9 mouse cellular contexts compared by ENCODE assay signal in the genomic region with DNA sequence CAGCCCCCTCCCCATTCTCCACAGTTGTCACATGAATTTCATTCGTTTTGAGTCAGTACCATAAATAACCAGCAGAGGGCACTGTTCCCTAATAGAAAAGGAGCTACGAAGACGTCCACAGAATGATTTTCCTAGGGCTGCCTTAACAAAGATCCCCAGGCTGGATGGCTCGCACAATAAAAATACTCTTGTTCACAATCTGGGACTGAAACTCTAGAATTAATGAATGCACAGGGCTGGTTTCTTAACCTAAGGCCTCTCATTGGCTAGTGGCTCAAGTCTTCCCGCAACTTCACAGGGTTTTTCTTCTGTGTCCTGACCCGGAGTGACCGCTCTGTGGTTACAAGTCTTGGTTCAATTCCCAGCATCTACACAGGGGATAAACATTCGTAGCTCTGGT. TPM values are rescaled to one million over a fixed set of nuclear protein-coding genes. Genes with fewer than 3 reads are reported as not detected.
DNase-seq lines count a peak whose midpoint lies in the region; ATAC-seq and TF ChIP-seq lines count a peak whose summit lies in the region.
"Had no signal": no experiment of that assay in that cellular context is flagged by ENCODE, and none has a peak within 500 bp of the region (broad histone marks: within the 10 kb centered on the region; RNA-seq: fewer than 3 reads in every experiment).

No protein-coding gene starts in this region.

- 37% methylated on average over 8 of the region's 8 CpGs for WGBS in bone marrow, adult 2 months
- WGBS in midbrain, embryonic 12.5 days: 42% methylated on average over 8 of the region's 8 CpGs

- H3K4me1 ChIP-seq in bone marrow, adult 2 months (ENCODE audit: control insufficient read depth, insufficient read depth, low read length): peaks cover 9% of the 10 kb centered on the region
- H3K4me1 ChIP-seq in midbrain, embryonic 12.5 days: no peaks in the 10 kb centered on the region

- H3K9ac ChIP-seq in midbrain, embryonic 12.5 days (replicated peaks): no peak overlapping the region; the same call in 1 of the 2 replicates
- H3K9ac ChIP-seq: stomach, embryonic 15.5 days had no signal

- no peak overlapping the region for H3K4me2 ChIP-seq in midbrain, embryonic 12.5 days (replicated peaks)
- H3K4me2 ChIP-seq: stomach, embryonic 15.5 days had no signal

- H3K9me3 ChIP-seq in midbrain, embryonic 12.5 days: no peaks in the 10 kb centered on the region
- H3K9me3 ChIP-seq: stomach, embryonic 15.5 days had no signal

- no peak for TF ChIP-seq POLR2A in bone marrow, adult 2 months (IDR thresholded peaks at IDR 0.05; ENCODE audit: borderline replicate concordance, control insufficient read depth, low read depth, low read length)

- DNase-seq in gastrocnemius, postnatal 10 days: peak; percentile 38
- DNase-seq in gastrocnemius, postnatal 14 days: no peak
- peak; percentile 73 for DNase-seq in 416B (ENCODE audit: low read depth)
- peak; percentile 75 for DNase-seq in kidney, postnatal 14 days
- DNase-seq in thymus, postnatal 14 days: peak; percentile 78

- H3K36me3 ChIP-seq in midbrain, embryonic 12.5 days: no peaks in the 10 kb centered on the region
- H3K36me3 ChIP-seq: stomach, embryonic 15.5 days had no signal

- H3K4me3 ChIP-seq in bone marrow, adult 2 months (replicated peaks; ENCODE audit: control insufficient read depth, low read depth, low read length): no peak overlapping the region
- H3K4me3 ChIP-seq in midbrain, embryonic 12.5 days: no peak overlapping the region
- H3K4me3 ChIP-seq: stomach, embryonic 15.5 days had no signal

- H3K27ac ChIP-seq in bone marrow, adult 2 months (ENCODE audit: control insufficient read depth, insufficient read depth, low read depth, low read length, poor library complexity): no peak overlapping the region
- no peak overlapping the region for H3K27ac ChIP-seq in midbrain, embryonic 12.5 days (replicated peaks)
- H3K27ac ChIP-seq: stomach, embryonic 15.5 days had no signal

- intact Hi-C loops in gastrocnemius, postnatal 14 days (cut with DNase I; ENCODE audit: low total_unique reads): loop anchor here (10.0 kb wide), 1 partner anchor 146 kb away; no protein-coding TSS in a partner anchor

- 0 out of 2 replicates have a peak, but pooled peaks have one; percentile 32 for TF ChIP-seq CTCF in bone marrow, adult 2 months (IDR thresholded peaks at IDR 0.05; ENCODE audit: control insufficient read depth, insufficient read depth, low read length)

- peaks cover 22% of the 10 kb centered on the region for H3K27me3 ChIP-seq in midbrain, embryonic 12.5 days

- peak; percentile 57 for ATAC-seq in erythroblast, adult 5-6 weeks (replicated peaks; ENCODE audit: low FRiP score, poor library complexity, severe bottlenecking)
- ATAC-seq in midbrain, embryonic 12.5 days (ENCODE audit: low FRiP score, low read depth): 0 out of 2 replicates have a peak, but pooled peaks have one; percentile 6

RNA-seq across cellular contexts. Expression of gene Ifnar2, which starts 14.0 kb away (rescaled TPM):
- 10 to 100 TPM; 19.4 to 22.9 TPM for total RNA-seq in gastrocnemius, postnatal 10 days (2021)
- 10 to 100 TPM; 14.6 to 15.2 TPM for total RNA-seq in gastrocnemius, postnatal 14 days (2021)
- 32.5 and 41.1 TPM in 2 replicates for polyA plus RNA-seq in bone marrow, adult 2 months (2011; ENCODE audit: insufficient read depth, insufficient read length, low replicate concordance, missing spikeins)
- total RNA-seq in erythroblast, adult 5-6 weeks (2015; ENCODE audit: low replicate concordance): 126 and 156 TPM in 2 replicates
- 132 and 164 TPM in 2 replicates for total RNA-seq in erythroblast, adult 5-6 weeks (2017; ENCODE audit: low replicate concordance)
- polyA plus RNA-seq in midbrain, embryonic 12.5 days (2016; fragmentation: Nextera tagmentation; extraction: Ambion mirVana): 29.5 and 33.5 TPM in 2 replicates

RNA-seq across cellular contexts. Expression of gene Gm21970, which starts 33.0 kb away (rescaled TPM):
- total RNA-seq in gastrocnemius, postnatal 10 days (2021): not detected
- total RNA-seq in gastrocnemius, postnatal 14 days (2021): not detected
- not detected in 2 replicates for polyA plus RNA-seq in bone marrow, adult 2 months (2011; ENCODE audit: insufficient read depth, insufficient read length, low replicate concordance, missing spikeins)
- total RNA-seq in erythroblast, adult 5-6 weeks (2015; ENCODE audit: low replicate concordance): 12.3 TPM in 1 of 2 replicates, not detected in the other
- 7.8 TPM in 1 of 2 replicates, not detected in the other for total RNA-seq in erythroblast, adult 5-6 weeks (2017; ENCODE audit: low replicate concordance)
- not detected in 2 replicates for polyA plus RNA-seq in midbrain, embryonic 12.5 days (2016; fragmentation: Nextera tagmentation; extraction: Ambion mirVana)
- polyA plus RNA-seq: stomach, embryonic 15.5 days had no signal

RNA-seq across cellular contexts. Expression of gene Il10rb, which starts 47.4 kb away (rescaled TPM):
- total RNA-seq in gastrocnemius, postnatal 10 days (2021): 10 to 100 TPM; 13.4 to 17.0 TPM
- total RNA-seq in gastrocnemius, postnatal 14 days (2021): 10 to 100 TPM in 1 of 2 experiments, 1 to 10 TPM in 1; 9.0 to 10.1 TPM
- polyA plus RNA-seq in bone marrow, adult 2 months (2011; ENCODE audit: insufficient read depth, insufficient read length, low replicate concordance, missing spikeins): 24.1 and 25.9 TPM in 2 replicates
- total RNA-seq in erythroblast, adult 5-6 weeks (2015; ENCODE audit: low replicate concordance): 43.9 and 52.3 TPM in 2 replicates
- 39.4 and 48.8 TPM in 2 replicates for total RNA-seq in erythroblast, adult 5-6 weeks (2017; ENCODE audit: low replicate concordance)
- polyA plus RNA-seq in midbrain, embryonic 12.5 days (2016; fragmentation: Nextera tagmentation; extraction: Ambion mirVana): 7.9 and 9.1 TPM in 2 replicates

Comparison
In these comparisons a context has a peak if more than half of its experiments do, and no peak if none do; other contexts are left out.
1. RNA of gene Ifnar2, which starts 14.0 kb away (total RNA-seq): 126 to 164 TPM in erythroblast, adult 5-6 weeks; 19.4 to 22.9 TPM in gastrocnemius, postnatal 10 days and 14.6 to 15.2 TPM in gastrocnemius, postnatal 14 days; every median in the first group is over 4 times any median in the second.